Mouse (Mus musculus) liver, embryonic 14.5 days (tissue): ENCODE measurements around the gene Glce.

Source experiments
- CTCF ChIP-seq: IDR thresholded peaks from 2 replicates; pipeline ENCODE4 v1.5.1; 2016; ENCODE audit warnings: antibody characterized with exemption, low read depth, control low read depth
- EP300 ChIP-seq: IDR thresholded peaks from 2 replicates; pipeline ENCODE4 v1.6.1; 2016; ENCODE audit warnings: antibody characterized with exemption, low read depth

DNA sequence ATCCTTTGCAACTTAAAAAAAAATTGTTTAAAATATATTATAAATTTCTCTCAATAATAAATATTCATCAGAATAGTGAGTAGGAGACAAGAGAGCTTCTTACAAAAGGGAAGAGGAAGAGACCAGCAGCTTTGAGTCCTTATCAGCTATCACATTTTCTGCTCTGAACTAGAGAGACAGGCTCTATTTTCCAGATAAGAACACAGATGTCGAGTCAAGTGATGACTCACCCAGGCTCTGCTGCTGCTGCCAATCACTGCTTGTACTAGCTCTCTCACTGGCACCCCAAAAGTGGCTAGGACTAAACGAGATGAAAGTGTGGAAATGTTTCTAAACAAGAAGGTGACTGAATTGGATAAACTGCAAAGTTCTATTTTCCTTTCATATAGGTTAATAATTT is 39.5 kb downstream of the Glce start:
- TF ChIP-seq CTCF = no peak
- TF ChIP-seq EP300 = peak; percentile 49; the same call in 1 of the 2 replicates
